Mouse (Mus musculus) lung, embryonic 14.5 days (tissue): Measurements from ENCODE around the gene Btbd6. TPM values are rescaled to one million over a fixed set of nuclear protein-coding genes. Genes with fewer than 3 reads are reported as not detected.

Experiments used
- ATAC-seq: fragments of 200-750 bp; cut with Nextera tagmentation; 2 replicates; pipeline ENCODE4 v1.8.0; 2017; ENCODE audit warnings: mild to moderate bottlenecking, moderate TSS enrichment, moderate library complexity; ENCODE audit not compliant: insufficient read depth
- DNase-seq: peaks from one replicate; pipeline ENCODE4 v3.0.0-alpha.2; 2015
- H3K27ac ChIP-seq: fragments of 300-500 bp; sonication (generic); 2 replicates; pipeline ENCODE4 v1.5.1; 2014; ENCODE audit warnings: low read depth, mild to moderate bottlenecking, moderate library complexity
- H3K27me3 ChIP-seq: fragments of 300-500 bp; sonication (generic); 2 replicates; pipeline ENCODE4 v1.6.1; 2014; ENCODE audit warnings: low read length, control low read depth; ENCODE audit not compliant: insufficient read depth
- H3K36me3 ChIP-seq: fragments of 300-500 bp; sonication (generic); 2 replicates; pipeline ENCODE4 v1.6.1; 2014; ENCODE audit warnings: control low read depth; ENCODE audit not compliant: insufficient read depth
- H3K4me1 ChIP-seq: fragments of 300-500 bp; sonication (generic); 2 replicates; pipeline ENCODE4 v1.6.1; 2014; ENCODE audit warnings: antibody characterized with exemption, control low read depth; ENCODE audit not compliant: insufficient read depth
- H3K4me2 ChIP-seq: fragments of 300-500 bp; sonication (generic); 2 replicates; pipeline ENCODE4 v1.6.1; 2014; ENCODE audit warnings: mild to moderate bottlenecking
- H3K4me3 ChIP-seq: fragments of 300-500 bp; sonication (generic); 2 replicates; pipeline ENCODE4 v1.5.1; 2014; ENCODE audit warnings: low read depth, low read length
- H3K9ac ChIP-seq: fragments of 300-500 bp; sonication (generic); 2 replicates; pipeline ENCODE4 v1.6.1; 2014
- H3K9me3 ChIP-seq: fragments of 300-500 bp; sonication (generic); 2 replicates; pipeline ENCODE4 v1.6.1; 2016; ENCODE audit warnings: low read depth, low read length, control low read depth
- CTCF ChIP-seq: IDR thresholded peaks from 2 replicates; pipeline ENCODE4 v1.5.1; 2016; ENCODE audit warnings: antibody characterized with exemption, low read depth
- WGBS: fragments of 180-500 bp; shearing (Covaris S2); extraction: QIAGEN DNeasy Blood & Tissue Kit; methylation state at CpG from one replicate; pipeline ENCODE4 v1.1.7; 2014; 5-methylcytosine and 5-hydroxymethylcytosine counted together
- polyA plus RNA-seq: library from polyadenylated mRNA; unstranded; fragments of >200 nt; fragmentation: Nextera tagmentation; extraction: Ambion mirVana; gene quantifications from 2 replicates; pipeline ENCODE4 v1.2.1, GENCODE M21; 2014

The Btbd6 gene
- polyA plus RNA-seq, 1 experiment from 2014 or later: 26.7 TPM

- no peak for TF ChIP-seq CTCF
- Histone ChIP-seq H3K9me3 (no peaks in the 10 kb centered on the region), H3K4me3 (peak overlapping the region; percentile 93), H3K27me3 (no peaks in the 10 kb centered on the region), H3K4me1 (peaks cover 12% of the 10 kb centered on the region; the same call in 1 of the 2 replicates), H3K9ac (peak overlapping the region; percentile 84), H3K36me3 (no peaks in the 10 kb centered on the region), H3K27ac (peak overlapping the region; percentile 65), H3K4me2 (peak overlapping the region; percentile 89)
- peak; percentile 54 for DNase-seq
- peak; percentile 38 for ATAC-seq
- WGBS: 1% methylated on average over 53 of the region's 64 CpGs
Measured at GRCm38 (mm10) chr12:113014561-113015556, 38.6 kb downstream of the Btbd6 start.

DNA sequence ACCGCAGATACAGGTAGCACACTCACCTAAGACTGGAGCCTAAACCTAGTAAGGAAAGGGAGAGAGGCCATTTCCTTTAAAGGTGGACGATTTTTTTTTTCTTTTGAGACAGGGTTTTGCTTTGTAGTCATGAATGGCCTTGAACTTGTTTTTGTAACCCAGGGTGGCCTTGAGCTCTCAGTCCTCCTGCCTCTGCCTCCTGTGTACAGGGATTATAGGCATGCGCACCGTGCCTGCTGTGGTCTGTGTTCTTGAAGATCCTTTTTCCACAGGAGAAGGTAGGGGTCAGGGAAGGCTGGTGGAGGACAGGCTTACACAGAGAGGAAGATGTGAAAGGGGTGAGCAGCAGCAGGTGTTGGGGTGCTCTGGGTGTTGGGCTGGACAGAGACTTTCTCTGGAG is 39.7 kb downstream of the Btbd6 start:
- Histone ChIP-seq H3K4me3 (no peak overlapping the region), H3K36me3 (peaks cover 4% of the 10 kb centered on the region; the same call in 1 of the 2 replicates), H3K27ac (no peak overlapping the region), H3K4me2 (peak overlapping the region; percentile 89), H3K9me3 (no peaks in the 10 kb centered on the region), H3K9ac (peak overlapping the region; percentile 38; the same call in 1 of the 2 replicates), H3K27me3 (no peaks in the 10 kb centered on the region), H3K4me1 (peaks cover 12% of the 10 kb centered on the region; the same call in 1 of the 2 replicates)
- WGBS: 71% methylated on average over 4 of the region's 4 CpGs
- ATAC-seq: no peak
- TF ChIP-seq CTCF: no peak
- DNase-seq: no peak

DNA sequence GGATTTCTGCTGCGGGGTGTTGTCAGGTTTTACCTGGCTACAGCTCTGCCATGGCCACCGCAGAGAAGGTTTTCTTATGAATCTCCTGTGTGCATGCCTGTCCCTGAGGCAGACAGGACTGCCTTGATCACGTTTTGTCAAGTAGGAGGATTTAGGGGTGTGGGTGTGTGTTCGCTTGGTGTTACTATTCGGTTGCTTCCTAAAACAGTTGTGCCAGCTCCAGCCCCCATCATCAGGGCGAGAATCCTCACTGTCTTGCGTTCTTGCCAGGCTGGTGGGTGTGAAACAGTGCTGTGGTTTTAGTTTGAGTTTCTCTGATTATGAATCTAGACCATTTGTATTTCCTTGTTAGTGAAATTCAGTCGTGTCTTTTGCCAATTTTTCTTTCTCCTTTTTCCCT is 40.7 kb downstream of the Btbd6 start:
- 66% methylated on average over 8 of the region's 8 CpGs for WGBS
- DNase-seq (no peak), ATAC-seq (no peak)
- Histone ChIP-seq H3K27ac (no peak overlapping the region), H3K4me3 (no peak overlapping the region), H3K9me3 (no peaks in the 10 kb centered on the region), H3K4me1 (peaks cover 12% of the 10 kb centered on the region; the same call in 1 of the 2 replicates), H3K36me3 (peaks cover 6% of the 10 kb centered on the region; the same call in 1 of the 2 replicates), H3K9ac (no peak overlapping the region), H3K4me2 (no peak overlapping the region), H3K27me3 (no peaks in the 10 kb centered on the region)
- no peak for TF ChIP-seq CTCF

- Histone ChIP-seq H3K9ac (no peak overlapping the region), H3K27me3 (no peaks in the 10 kb centered on the region), H3K4me3 (no peak overlapping the region), H3K27ac (no peak overlapping the region), H3K9me3 (no peaks in the 10 kb centered on the region), H3K36me3 (peaks cover 6% of the 10 kb centered on the region; the same call in 1 of the 2 replicates), H3K4me2 (no peak overlapping the region), H3K4me1 (peaks cover 12% of the 10 kb centered on the region; the same call in 1 of the 2 replicates)
- no peak for TF ChIP-seq CTCF
- ATAC-seq (no peak), DNase-seq (no peak)
- 72% methylated on average over 9 of the region's 9 CpGs for WGBS
Measured at GRCm38 (mm10) chr12:113017429-113017984, 41.2 kb downstream of the Btbd6 start.

GRCm38 (mm10) chr12:113018763-113019162 is 42.5 kb downstream of the Btbd6 start:
- Histone ChIP-seq H3K4me3 (no peak overlapping the region), H3K4me1 (0 out of 2 replicates have a peak, but pooled peaks cover 8% of the 10 kb centered on the region), H3K27ac (no peak overlapping the region), H3K36me3 (peaks cover 6% of the 10 kb centered on the region; the same call in 1 of the 2 replicates), H3K9me3 (no peaks in the 10 kb centered on the region), H3K9ac (no peak overlapping the region), H3K4me2 (no peak overlapping the region), H3K27me3 (no peaks in the 10 kb centered on the region)
- 76% methylated on average over 4 of the region's 4 CpGs for WGBS
- DNase-seq (no peak), ATAC-seq (no peak)
- TF ChIP-seq CTCF: no peak

DNA sequence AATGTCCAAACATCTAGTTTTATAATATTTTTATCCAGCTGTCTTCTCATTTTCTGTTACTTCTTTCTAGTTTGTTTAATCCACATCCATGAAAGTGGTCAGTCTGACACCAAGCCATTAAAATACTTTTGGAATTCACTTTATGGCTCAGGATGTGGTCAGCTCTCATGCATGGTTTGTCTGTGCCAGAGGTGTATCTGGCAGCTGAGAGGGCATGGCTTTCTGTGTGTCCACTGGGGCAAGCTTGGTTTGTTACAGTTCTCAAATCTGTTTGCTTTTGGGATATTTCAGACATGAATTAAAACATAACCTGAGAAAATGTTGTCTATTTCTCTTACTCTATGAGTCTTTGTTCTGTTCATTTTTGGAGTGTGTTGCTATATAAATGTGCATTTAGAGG is 45.2 kb downstream of the Btbd6 start:
- Histone ChIP-seq H3K4me1 (no peaks in the 10 kb centered on the region), H3K4me3 (no peak overlapping the region), H3K4me2 (no peak overlapping the region), H3K9ac (no peak overlapping the region), H3K27ac (no peak overlapping the region), H3K36me3 (peaks cover 6% of the 10 kb centered on the region; the same call in 1 of the 2 replicates), H3K9me3 (no peaks in the 10 kb centered on the region), H3K27me3 (no peaks in the 10 kb centered on the region)
- DNase-seq (no peak), ATAC-seq (no peak)
- no peak for TF ChIP-seq CTCF

GRCm38 (mm10) chr12:113023082-113023481 is 46.8 kb downstream of the Btbd6 start:
- 68% methylated on average over 4 of the region's 4 CpGs for WGBS
- no peaks in the 10 kb centered on the region for H3K4me1 ChIP-seq
- no peak overlapping the region for H3K27ac ChIP-seq
- no peak overlapping the region for H3K4me2 ChIP-seq
- no peak overlapping the region for H3K9ac ChIP-seq
- no peak for TF ChIP-seq CTCF
- no peak overlapping the region for H3K4me3 ChIP-seq
- no peaks in the 10 kb centered on the region for H3K27me3 ChIP-seq
- DNase-seq: no peak
- peaks cover 9% of the 10 kb centered on the region; the same call in 1 of the 2 replicates for H3K36me3 ChIP-seq
- H3K9me3 ChIP-seq: no peaks in the 10 kb centered on the region
- ATAC-seq: no peak
